Mouse (Mus musculus) gastrocnemius, postnatal 14 days (tissue): ENCODE data around the gene Gimap4. TPM values are rescaled to one million over a fixed set of nuclear protein-coding genes. Genes with fewer than 3 reads are reported as not detected.

Experiments used
- DNase-seq: peaks from one replicate; pipeline ENCODE4 v3.0.0; 2021; ENCODE audit warnings: mixed read lengths
- intact Hi-C: fragments of 180-260 bp; cut with DNase I; formaldehyde crosslinking; loops from one replicate; pipeline ENCODE4 v1.15.1; 2025; ENCODE audit warnings: low total_unique reads
- total RNA-seq, 2 experiments: library from RNA; stranded (reverse); gene quantifications; 2 replicates each; pipeline ENCODE4 v1.2.3; 2021

Gimap4 gene
- total RNA-seq, 2 experiments from 2014 or later: 10.7 to 12.5 TPM

DNA sequence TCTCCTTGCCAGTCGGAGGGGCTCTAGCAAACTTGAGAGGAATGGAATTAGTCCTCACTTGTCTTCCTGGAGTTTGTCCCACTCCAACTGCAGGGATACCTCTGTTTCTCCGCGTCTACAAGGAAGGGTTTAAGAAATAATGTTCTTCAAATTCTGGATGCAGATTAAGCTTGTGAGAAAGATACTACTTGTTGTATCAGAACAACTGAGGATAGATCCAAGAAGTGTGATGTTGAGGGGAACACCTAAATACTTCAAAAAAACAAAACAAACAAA is 55.4 kb downstream of the Gimap4 start:
- no peak for DNase-seq
- intact Hi-C loops: no loop called here

DNA sequence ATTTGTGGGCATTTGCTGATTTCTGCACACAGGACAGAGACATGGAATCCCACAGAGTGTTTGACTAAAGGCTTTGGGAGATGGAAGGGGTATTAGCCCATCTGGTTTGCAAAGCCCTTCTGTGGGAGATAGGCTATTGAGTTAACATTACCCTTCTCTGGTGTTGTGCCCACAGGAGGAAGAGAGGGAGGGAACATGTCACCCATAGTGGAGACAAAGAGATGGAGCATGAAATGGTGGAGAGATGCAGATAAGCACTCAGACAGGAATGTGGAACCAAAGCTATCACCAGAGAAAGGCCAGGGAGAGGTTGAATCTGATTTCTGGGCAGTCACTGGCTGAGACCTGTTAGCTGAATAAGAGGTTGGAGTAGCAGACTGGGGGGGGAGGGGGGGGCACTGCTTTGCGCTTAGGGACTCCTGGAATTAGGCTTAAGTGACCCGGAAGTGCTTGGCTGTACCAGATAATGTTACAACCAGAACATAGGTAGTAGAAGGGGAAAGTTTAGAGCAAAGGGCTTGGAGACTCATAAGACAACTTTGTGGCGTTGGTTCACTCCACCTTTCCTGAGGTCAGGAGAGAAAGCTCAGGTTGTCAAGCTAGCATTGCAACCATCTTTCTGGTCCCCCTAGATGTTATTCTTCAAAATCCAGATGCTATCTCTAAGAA is 56.3 kb downstream of the Gimap4 start:
- intact Hi-C loops: no loop called here
- DNase-seq: no peak

DNA sequence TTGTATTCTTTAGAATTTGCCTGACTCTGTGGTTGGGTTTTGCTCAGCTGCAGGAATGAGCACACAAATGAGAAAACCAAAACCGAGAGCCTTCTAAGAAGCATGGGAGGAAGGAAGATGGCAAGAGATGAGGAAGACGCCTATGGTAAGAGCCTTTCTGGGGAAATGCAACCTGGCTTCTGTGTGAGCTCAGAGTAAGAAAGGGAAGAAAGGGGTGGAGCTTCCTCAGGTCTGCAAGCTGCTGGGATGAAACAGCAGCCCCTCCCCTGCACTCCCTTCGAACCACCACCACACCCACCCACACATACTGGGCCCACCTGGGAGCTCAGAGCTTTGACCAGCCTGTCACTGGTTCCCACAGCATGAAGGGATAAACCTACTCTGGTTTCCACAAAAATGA is 56.9 kb downstream of the Gimap4 start:
- intact Hi-C loops: no loop called here
- no peak for DNase-seq

Other genes with a start within 250 kb of the Gimap4 start
- gene Zfp467, start 238.7 kb upstream of the Gimap4 start, total RNA-seq: 10 to 100 TPM; 15.9 to 16.5 TPM
- gene Sspo, start 236.3 kb upstream of the Gimap4 start, total RNA-seq: 1 to 10 TPM in 1 of 2 experiments, under 1 TPM in 1; 0.16 to 1.1 TPM
- gene Atp6v0e2, start 146.9 kb upstream of the Gimap4 start, total RNA-seq: 10 to 100 TPM; 48.6 to 48.9 TPM
- 10 to 100 TPM; 13.2 to 15.4 TPM for gene Lrrc61, start 129.8 kb upstream of the Gimap4 start, total RNA-seq
- 10 to 100 TPM; 22.2 to 35.7 TPM for gene Rarres2, start 111.8 kb upstream of the Gimap4 start, total RNA-seq
- not detected for gene Gm45021, start 94.9 kb upstream of the Gimap4 start, total RNA-seq
- 10 to 100 TPM; 18.5 to 19.0 TPM for gene Repin1, start 90.7 kb upstream of the Gimap4 start, total RNA-seq
- 1 to 10 TPM in 1 of 2 experiments, not detected in 1; 2.0 TPM for gene Gm44965, start 90.6 kb upstream of the Gimap4 start, total RNA-seq
- 1 to 10 TPM; 5.2 to 5.5 TPM for gene Zfp775, start 82.5 kb upstream of the Gimap4 start, total RNA-seq
- gene AI854703, start 57.8 kb upstream of the Gimap4 start, total RNA-seq: under 1 TPM; 0.40 to 0.45 TPM
- gene Gimap8, start 37.3 kb upstream of the Gimap4 start, total RNA-seq: 1 to 10 TPM; 4.3 to 5.3 TPM
- gene Gimap9, start 8.4 kb upstream of the Gimap4 start, total RNA-seq: 1 to 10 TPM; 1.6 to 2.2 TPM
- 10 to 100 TPM; 21.8 to 22.0 TPM for gene Gimap6, start 23.7 kb downstream of the Gimap4 start, total RNA-seq
- gene Gm28053, start 34.1 kb downstream of the Gimap4 start, total RNA-seq: 1 to 10 TPM; 1.8 to 4.3 TPM
- not detected for gene Gimap7, start 34.1 kb downstream of the Gimap4 start, total RNA-seq
- 1 to 10 TPM; 5.7 to 6.4 TPM for gene Gimap1, start 54.5 kb downstream of the Gimap4 start, total RNA-seq
- 1 to 10 TPM; 3.6 to 4.5 TPM for gene Gimap5, start 61.6 kb downstream of the Gimap4 start, total RNA-seq
- under 1 TPM in 1 of 2 experiments, not detected in 1; 0.22 TPM for gene Gimap3, start 86.3 kb downstream of the Gimap4 start, total RNA-seq
- gene Tmem176a, start 156.4 kb downstream of the Gimap4 start, total RNA-seq: 1 to 10 TPM; 8.1 to 9.1 TPM
- 10 to 100 TPM; 19.5 to 26.1 TPM for gene Tmem176b, start 156.9 kb downstream of the Gimap4 start, total RNA-seq
- gene Aoc1, start 188.3 kb downstream of the Gimap4 start, total RNA-seq: not detected
- gene 1600015I10Rik, start 245.3 kb downstream of the Gimap4 start, total RNA-seq: not detected